Mouse (Mus musculus) MEL (cell line): ENCODE measurements around the gene Bcap31. TPM values are rescaled to one million over a fixed set of nuclear protein-coding genes. Genes with fewer than 3 reads are reported as not detected.

Source experiments
- DNase-seq: peaks from one replicate; pipeline ENCODE4 v3.0.0; 2011; ENCODE audit warnings: low read depth, low spot score
- H3K27ac ChIP-seq: 2 replicates; pipeline ENCODE4 v1.5.1; 2012; ENCODE audit warnings: low read depth, mild to moderate bottlenecking, control low read depth, low read length, moderate library complexity; ENCODE audit not compliant: control insufficient read depth
- H3K27me3 ChIP-seq, 2 experiments: fragments of 150-350 bp in 1 of 2; sonication (generic) in 1 of 2; 2 replicates each; pipeline ENCODE4 v1.6.1; 2012; ENCODE audit warnings: low read length in 2 of 2, mild to moderate bottlenecking in 2 of 2, improper control_type of control experiment in 1 of 2, moderate library complexity in 1 of 2; ENCODE audit not compliant: insufficient read depth in 2 of 2, control insufficient read depth in 1 of 2
- H3K36me3 ChIP-seq, 2 experiments: 2 replicates each; pipeline ENCODE4 v1.6.1; 2012 to 2014; ENCODE audit warnings: low read length in 2 of 2, improper control_type of control experiment in 1 of 2, inconsistent platforms in 1 of 2, mild to moderate bottlenecking in 1 of 2; ENCODE audit not compliant: insufficient read depth in 2 of 2, control insufficient read depth in 1 of 2
- H3K4me1 ChIP-seq, 2 experiments: fragments of 150-350 bp in 1 of 2; sonication (generic) in 1 of 2; 2 replicates each; pipeline ENCODE4 v1.6.1; 2012; ENCODE audit warnings: low read length in 2 of 2, improper control_type of control experiment in 1 of 2, mild to moderate bottlenecking in 1 of 2; ENCODE audit not compliant: insufficient read depth in 2 of 2, control insufficient read depth in 1 of 2
- H3K4me3 ChIP-seq, 2 experiments: fragments of 150-350 bp in 1 of 2; sonication (generic) in 1 of 2; 2 replicates each; pipeline ENCODE4 v1.5.1; 2012; ENCODE audit warnings: low read depth in 2 of 2, low read length in 2 of 2, mild to moderate bottlenecking in 2 of 2, moderate library complexity in 2 of 2, control low read depth in 1 of 2, improper control_type of control experiment in 1 of 2; ENCODE audit not compliant: control insufficient read depth in 1 of 2, insufficient read depth in 1 of 2
- H3K79me2 ChIP-seq: 2 replicates; pipeline ENCODE4 v1.6.1; 2012; ENCODE audit warnings: mild to moderate bottlenecking, low read length, moderate library complexity; ENCODE audit not compliant: control insufficient read depth, poor library complexity, insufficient read depth
- H3K9ac ChIP-seq: 2 replicates; pipeline ENCODE4 v1.6.1; 2012; ENCODE audit warnings: low read depth, mild to moderate bottlenecking, control low read depth, low read length, moderate library complexity; ENCODE audit not compliant: control insufficient read depth, poor library complexity, severe bottlenecking
- H3K9me3 ChIP-seq: fragments of 150-350 bp; sonication (generic); replicated peaks from 2 replicates; pipeline ENCODE4 v1.6.1; 2012; ENCODE audit warnings: mild to moderate bottlenecking, low read length, improper control_type of control experiment, moderate library complexity; ENCODE audit not compliant: insufficient read depth
- BHLHE40 ChIP-seq: IDR thresholded peaks from 2 replicates; pipeline ENCODE4 v1.6.1; 2012; ENCODE audit warnings: low read depth, mild to moderate bottlenecking, inconsistent platforms, low read length, improper control_type of control experiment, borderline replicate concordance
- CHD2 ChIP-seq: IDR thresholded peaks from 2 replicates; pipeline ENCODE4 v1.6.1; 2011; ENCODE audit warnings: low read length, improper control_type of control experiment
- ETS1 ChIP-seq: IDR thresholded peaks from 2 replicates; pipeline ENCODE4 v1.6.1; 2012; ENCODE audit warnings: low read depth, mild to moderate bottlenecking, inconsistent platforms, low read length, improper control_type of control experiment, moderate library complexity
- GATA1 ChIP-seq: IDR thresholded peaks from 2 replicates; pipeline ENCODE4 v1.6.1; 2011; ENCODE audit warnings: low read depth, low read length, improper control_type of control experiment
- HCFC1 ChIP-seq: IDR thresholded peaks from 2 replicates; pipeline ENCODE4 v1.6.1; 2012; ENCODE audit warnings: low read depth, mild to moderate bottlenecking, inconsistent platforms, low read length, improper control_type of control experiment, moderate library complexity
- JUND ChIP-seq: IDR thresholded peaks from 2 replicates; pipeline ENCODE4 v1.6.1; 2011; ENCODE audit warnings: low read depth, mild to moderate bottlenecking, improper control_type of control experiment, low read length
- MAFK ChIP-seq: IDR thresholded peaks from 2 replicates; pipeline ENCODE4 v1.6.1; 2011; ENCODE audit warnings: low read depth, mild to moderate bottlenecking, low read length, improper control_type of control experiment, borderline replicate concordance
- MAX ChIP-seq: IDR thresholded peaks from 2 replicates; pipeline ENCODE4 v1.6.1; 2011; ENCODE audit warnings: low read length, improper control_type of control experiment
- MYB ChIP-seq: IDR thresholded peaks from 2 replicates; pipeline ENCODE4 v1.6.1; 2011; ENCODE audit warnings: mild to moderate bottlenecking, low read depth, low read length, improper control_type of control experiment
- MYC ChIP-seq: IDR thresholded peaks from 2 replicates; pipeline ENCODE4 v1.6.1; 2011; ENCODE audit warnings: low read depth, mild to moderate bottlenecking, low read length, improper control_type of control experiment, moderate library complexity
- NRF1 ChIP-seq: IDR thresholded peaks from 2 replicates; pipeline ENCODE4 v1.6.1; 2014; ENCODE audit warnings: low read depth, mild to moderate bottlenecking, inconsistent platforms, low read length, improper control_type of control experiment, moderate library complexity; ENCODE audit not compliant: poor library complexity, insufficient read depth, severe bottlenecking
- POLR2A ChIP-seq, 2 experiments: IDR thresholded peaks; 2 replicates each; pipeline ENCODE4 v1.6.1; 2011 to 2012; ENCODE audit warnings: low read length in 2 of 2, mild to moderate bottlenecking in 2 of 2, control low read depth in 1 of 2, improper control_type of control experiment in 1 of 2, low read depth in 1 of 2, moderate library complexity in 1 of 2; ENCODE audit not compliant: control insufficient read depth in 1 of 2, insufficient read depth in 1 of 2, poor library complexity in 1 of 2
- RCOR1 ChIP-seq: IDR thresholded peaks from 2 replicates; pipeline ENCODE4 v1.6.1; 2012; ENCODE audit warnings: low read depth, mild to moderate bottlenecking, inconsistent platforms, low read length, improper control_type of control experiment
- SMC3 ChIP-seq: IDR thresholded peaks from 2 replicates; pipeline ENCODE4 v1.6.1; 2011; ENCODE audit warnings: low read depth, low read length, improper control_type of control experiment
- UBTF ChIP-seq: IDR thresholded peaks from 2 replicates; pipeline ENCODE4 v1.6.1; 2012; ENCODE audit warnings: low read depth, mild to moderate bottlenecking, inconsistent platforms, low read length, improper control_type of control experiment, moderate library complexity, borderline replicate concordance; ENCODE audit not compliant: insufficient read depth
- USF2 ChIP-seq, 2 experiments: IDR thresholded peaks; 2 replicates each; pipeline ENCODE4 v1.6.1; 2011 to 2012; ENCODE audit warnings: improper control_type of control experiment in 2 of 2, low read length in 2 of 2, borderline replicate concordance in 1 of 2, inconsistent platforms in 1 of 2, low read depth in 1 of 2, mild to moderate bottlenecking in 1 of 2; ENCODE audit not compliant: insufficient read depth in 1 of 2
- ZMIZ1 ChIP-seq: IDR thresholded peaks from 2 replicates; pipeline ENCODE4 v1.6.1; 2012; ENCODE audit warnings: low read depth, mild to moderate bottlenecking, inconsistent platforms, low read length, improper control_type of control experiment, moderate library complexity
- ZNF384 ChIP-seq: IDR thresholded peaks from 2 replicates; pipeline ENCODE4 v1.6.1; 2012; ENCODE audit warnings: low read depth, mild to moderate bottlenecking, inconsistent platforms, low read length, improper control_type of control experiment
- polyA plus RNA-seq, 2 experiments: library from polyadenylated mRNA; stranded (reverse) in 1 of 2; unstranded in 1 of 2; fragments of >175 nt in 1 of 2; fragments of >200 nt in 1 of 2; gene quantifications; 2 replicates each; pipeline versions ENCODE4 v1.2.1 to v1.2.4; 2012; ENCODE audit warnings: low replicate concordance in 2 of 2, low read depth in 1 of 2; ENCODE audit not compliant: insufficient read length in 2 of 2, insufficient read depth in 1 of 2, missing spikeins in 1 of 2
- total RNA-seq: library from RNA; depleted of rRNA; stranded (reverse); fragments of 300-350 nt; gene quantifications from 2 replicates; pipeline ENCODE4 v1.2.3, GENCODE M21; 2012

The Bcap31 gene
- total and polyA plus RNA-seq, 3 experiments, result 164 to 214 TPM; not detected in 1

DNA sequence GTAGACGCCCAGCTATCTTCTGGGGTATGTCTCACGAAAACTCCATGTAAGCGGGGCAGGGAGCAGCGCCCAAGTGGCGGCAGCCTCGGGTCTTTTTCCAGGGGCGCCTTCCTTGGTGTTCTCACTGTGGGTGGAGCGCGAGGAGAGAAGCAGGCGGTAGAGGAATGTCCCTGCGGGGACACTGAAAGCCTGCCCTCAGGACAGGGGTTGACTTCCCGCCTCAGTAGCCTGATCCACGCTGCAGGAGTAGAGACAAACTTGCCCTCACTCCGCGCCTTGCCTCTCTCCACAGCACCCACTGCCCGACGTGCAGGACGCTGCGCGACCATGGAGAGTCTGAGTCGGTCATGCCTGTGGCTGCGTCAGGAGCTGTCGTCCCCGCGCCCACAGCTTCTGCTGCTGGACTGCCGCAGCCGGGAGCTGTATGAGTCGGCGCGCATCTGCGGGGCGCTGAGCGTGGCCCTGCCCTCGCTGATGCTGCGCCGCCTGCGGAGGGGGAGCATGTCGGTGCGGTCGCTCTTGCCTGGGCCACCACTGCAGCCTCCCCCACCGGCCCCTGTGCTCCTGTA is 76.0 kb downstream of the Bcap31 start:
- no peaks in the 10 kb centered on the region for H3K79me2 ChIP-seq
- H3K9ac ChIP-seq, result no peak overlapping the region
- no peaks in the 10 kb centered on the region for H3K27me3 ChIP-seq
- H3K27ac ChIP-seq, result no peak overlapping the region
- no peaks in the 10 kb centered on the region for H3K36me3 ChIP-seq
- no peak for DNase-seq
- H3K4me1 ChIP-seq, result peaks cover 0 to 3% of the 10 kb centered on the region in 2 experiments; a peak in 1 of 4 replicates
- H3K4me3 ChIP-seq, result peak overlapping the region in 1 of 2 experiments; percentile 62; a peak in 2 of 4 replicates
- TF ChIP-seq ZNF384 (no peak), MYB (no peak), MAFK (no peak)
- no peaks in the 10 kb centered on the region for H3K9me3 ChIP-seq

DNA sequence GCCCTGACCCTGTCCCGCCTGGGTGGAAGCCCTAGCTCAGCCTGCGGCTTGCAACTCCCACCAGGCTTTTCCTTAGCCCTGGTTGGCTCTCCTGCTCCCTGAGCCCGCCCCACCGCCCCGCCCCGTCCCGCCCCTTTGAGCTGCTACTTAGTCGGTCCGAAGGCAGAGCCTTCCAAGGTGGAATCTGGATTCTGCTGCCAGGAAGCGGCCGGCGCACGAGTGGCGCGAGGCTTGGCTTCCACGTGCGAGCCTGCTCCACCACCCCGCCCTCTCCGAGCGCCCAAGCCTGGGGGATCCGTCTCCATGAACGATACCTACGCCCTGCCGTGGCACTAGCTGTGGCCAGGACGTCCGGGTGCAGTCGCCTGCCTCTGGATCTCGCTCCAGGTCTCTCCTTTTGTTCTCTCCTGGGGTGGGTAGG is 76.7 kb downstream of the Bcap31 start, which contains the start of gene Dusp9:
TSS of gene Dusp9 (plus strand) at position 165 of the 421 bp plus-strand sequence.
- H3K4me3 ChIP-seq, result peak within 1 kb of the TSS; percentile 62 to 70
- H3K79me2 ChIP-seq, result no peaks in the 10 kb centered on the region

DNA sequence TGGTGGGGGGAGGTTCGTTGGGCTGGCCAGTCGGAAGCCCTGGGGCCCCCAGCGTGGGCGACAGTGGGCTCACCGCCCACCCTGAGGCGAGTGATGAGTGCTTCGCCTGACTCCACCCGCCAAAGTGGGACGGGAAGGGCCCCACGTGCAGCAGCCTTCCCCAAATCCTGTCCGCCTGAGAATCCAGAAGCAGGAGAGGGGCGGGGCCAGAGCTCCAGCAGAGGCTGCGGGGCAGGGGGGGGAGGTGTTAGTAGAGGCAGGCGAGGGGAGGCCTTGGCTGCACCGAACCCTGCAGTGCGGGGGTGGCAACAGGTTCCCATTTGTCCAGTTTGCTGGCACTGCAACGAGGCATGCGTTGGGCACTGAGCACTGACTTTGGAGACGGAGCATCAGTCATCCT is 78.6 kb downstream of the Bcap31 start:
- H3K79me2 ChIP-seq, result no peaks in the 10 kb centered on the region
- H3K9ac ChIP-seq, result no peak overlapping the region
- TF ChIP-seq HCFC1 (no peak), JUND (no peak), MYC (no peak), UBTF (no peak), SMC3 (no peak), BHLHE40 (no peak), MAX (no peak), ZMIZ1 (no peak), GATA1 (no peak), NRF1 (no peak), RCOR1 (no peak), USF2 (IDR thresholded peaks at IDR 0.05; ENCODE audit: borderline replicate concordance in 1 of 2, insufficient read depth in 1 of 2, low read depth in 1 of 2, low read length in 2 of 2) (no peak), CHD2 (no peak), ETS1 (no peak), MAFK (no peak)
- no peak for DNase-seq
- H3K4me3 ChIP-seq, result no peak overlapping the region
- H3K9me3 ChIP-seq, result no peaks in the 10 kb centered on the region
- H3K27ac ChIP-seq, result no peak overlapping the region
- peaks cover 0 to 3% of the 10 kb centered on the region in 2 experiments; a peak in 1 of 4 replicates for H3K4me1 ChIP-seq
- H3K27me3 ChIP-seq, result no peaks in the 10 kb centered on the region
- H3K36me3 ChIP-seq, result no peaks in the 10 kb centered on the region

More for the DNA sequence above, 76.7 kb downstream of the Bcap31 start, which contains the start of gene Dusp9:
- H3K9ac ChIP-seq, result peak within 1 kb of the TSS; percentile 47
- H3K36me3 ChIP-seq, result no peaks in the 10 kb centered on the region
- DNase-seq, result peak; percentile 74
- no peaks in the 10 kb centered on the region for H3K9me3 ChIP-seq
- H3K27me3 ChIP-seq, result no peaks in the 10 kb centered on the region
- no peak for TF ChIP-seq JUND
- 0 out of 4 replicates have a peak, but pooled peaks of 1 of the 2 experiments have one; percentile 21 for TF ChIP-seq POLR2A (IDR thresholded peaks at IDR 0.05; ENCODE audit: control insufficient read depth in 1 of 2, insufficient read depth in 1 of 2, low read depth in 1 of 2, low read length in 2 of 2, poor library complexity in 1 of 2)
- H3K27ac ChIP-seq, result no peak within 1 kb of the TSS
- peaks cover 0 to 3% of the 10 kb centered on the region in 2 experiments; a peak in 1 of 4 replicates for H3K4me1 ChIP-seq
